Mouse (Mus musculus): ENCODE measurements at regions not wholly inside any gene's neighbourhood (a gene's known extent, or its start where the extent isn't known, plus 50 kb on each side); places are given as distances from the start of the nearest gene placed in this dataset.

DNA sequence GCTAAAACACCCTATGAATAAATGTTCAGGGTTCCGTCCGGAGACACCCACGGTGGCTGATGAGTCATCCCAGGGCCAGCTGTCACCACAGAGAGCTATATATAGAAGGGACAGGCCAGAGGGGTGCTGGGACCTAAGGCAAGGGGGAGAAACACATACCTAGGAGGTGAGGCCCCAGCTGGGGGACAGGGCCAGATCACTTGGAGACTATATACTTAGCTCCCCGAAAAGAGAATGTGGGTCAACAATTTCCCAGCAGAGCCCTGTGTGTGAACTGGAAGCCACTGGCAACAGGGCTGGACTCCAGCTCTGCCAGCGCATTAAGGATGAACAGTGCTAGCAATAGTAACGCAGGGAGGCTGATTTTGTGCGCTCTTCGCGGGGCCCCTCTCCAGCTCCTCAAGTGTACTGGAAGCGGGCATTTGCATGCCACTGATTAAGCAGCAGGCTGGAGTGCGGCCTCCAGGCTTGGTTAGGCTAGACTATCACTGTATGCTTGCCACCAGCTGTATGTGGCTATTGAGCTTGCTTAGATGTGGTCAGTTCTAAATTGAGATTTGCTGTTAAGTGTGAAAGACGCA is 320.4 kb downstream of the Bcor start:
- TF ChIP-seq POLR2A (IDR thresholded peaks at IDR 0.05; ENCODE audit: insufficient read depth, low read depth, low read length) (no peak), CTCF (IDR thresholded peaks at IDR 0.05; ENCODE audit: insufficient read depth, low read depth, low read length) (no peak)
